Mouse (Mus musculus): Measurements from ENCODE around the gene Opcml. TPM values are rescaled to one million over a fixed set of nuclear protein-coding genes. Genes with fewer than 3 reads are reported as not detected.

The Opcml gene
- polyA plus RNA-seq, 1 experiment: 88.3 TPM

- TF ChIP-seq CTCF (IDR thresholded peaks at IDR 0.05; ENCODE audit: extremely low read depth, insufficient read depth, low read length): no peak
- no peak for TF ChIP-seq POLR2A (IDR thresholded peaks at IDR 0.05; ENCODE audit: extremely low read depth, insufficient read depth, low read length)
- H3K4me3 ChIP-seq (ENCODE audit: insufficient read depth, low read length): no peak overlapping the region
- peaks cover 7% of the 10 kb centered on the region; the same call in 1 of the 2 replicates for H3K4me1 ChIP-seq (ENCODE audit: control insufficient read depth, insufficient read depth, low read length)
- H3K27ac ChIP-seq (ENCODE audit: insufficient read depth, low read length): no peak overlapping the region
Measured at GRCm38 (mm10) chr9:28536637-28537036, 746.1 kb downstream of the Opcml start.

GRCm38 (mm10) chr9:28548189-28548588, 757.6 kb downstream of the Opcml start:
- TF ChIP-seq CTCF (IDR thresholded peaks at IDR 0.05; ENCODE audit: extremely low read depth, insufficient read depth, low read length) (no peak), POLR2A (IDR thresholded peaks at IDR 0.05; ENCODE audit: extremely low read depth, insufficient read depth, low read length) (no peak)
- H3K4me3 ChIP-seq (ENCODE audit: insufficient read depth, low read length): no peak overlapping the region
- H3K4me1 ChIP-seq (ENCODE audit: control insufficient read depth, insufficient read depth, low read length): no peaks in the 10 kb centered on the region; the same call in 1 of the 2 replicates
- no peak overlapping the region for H3K27ac ChIP-seq (ENCODE audit: insufficient read depth, low read length)

GRCm38 (mm10) chr9:28552387-28553182, 762.0 kb downstream of the Opcml start:
- Histone ChIP-seq H3K4me3 (ENCODE audit: insufficient read depth, low read length) (no peak overlapping the region), H3K27ac (ENCODE audit: insufficient read depth, low read length) (no peak overlapping the region), H3K4me1 (ENCODE audit: control insufficient read depth, insufficient read depth, low read length) (no peaks in the 10 kb centered on the region)
- TF ChIP-seq POLR2A (IDR thresholded peaks at IDR 0.05; ENCODE audit: extremely low read depth, insufficient read depth, low read length) (no peak), CTCF (IDR thresholded peaks at IDR 0.05; ENCODE audit: extremely low read depth, insufficient read depth, low read length) (no peak)

GRCm38 (mm10) chr9:28558628-28559027, 768.1 kb downstream of the Opcml start:
- TF ChIP-seq CTCF (IDR thresholded peaks at IDR 0.05; ENCODE audit: extremely low read depth, insufficient read depth, low read length): no peak
- no peak for TF ChIP-seq POLR2A (IDR thresholded peaks at IDR 0.05; ENCODE audit: extremely low read depth, insufficient read depth, low read length)
- no peak overlapping the region for H3K27ac ChIP-seq (ENCODE audit: insufficient read depth, low read length)
- H3K4me3 ChIP-seq (ENCODE audit: insufficient read depth, low read length): no peak overlapping the region
- peaks cover 2% of the 10 kb centered on the region for H3K4me1 ChIP-seq (ENCODE audit: control insufficient read depth, insufficient read depth, low read length)

- Histone ChIP-seq H3K4me3 (ENCODE audit: insufficient read depth, low read length) (no peak overlapping the region), H3K27ac (ENCODE audit: insufficient read depth, low read length) (no peak overlapping the region), H3K4me1 (ENCODE audit: control insufficient read depth, insufficient read depth, low read length) (peaks cover 2% of the 10 kb centered on the region)
- no peak for TF ChIP-seq POLR2A (IDR thresholded peaks at IDR 0.05; ENCODE audit: extremely low read depth, insufficient read depth, low read length)
- TF ChIP-seq CTCF (IDR thresholded peaks at IDR 0.05; ENCODE audit: extremely low read depth, insufficient read depth, low read length): no peak
Measured at GRCm38 (mm10) chr9:28561761-28562160, 771.2 kb downstream of the Opcml start.

GRCm38 (mm10) chr9:28563066-28563683, 772.6 kb downstream of the Opcml start:
- no peak overlapping the region for H3K4me3 ChIP-seq (ENCODE audit: insufficient read depth, low read length)
- peaks cover 2% of the 10 kb centered on the region for H3K4me1 ChIP-seq (ENCODE audit: control insufficient read depth, insufficient read depth, low read length)
- no peak for TF ChIP-seq CTCF (IDR thresholded peaks at IDR 0.05; ENCODE audit: extremely low read depth, insufficient read depth, low read length)
- TF ChIP-seq POLR2A (IDR thresholded peaks at IDR 0.05; ENCODE audit: extremely low read depth, insufficient read depth, low read length): no peak
- H3K27ac ChIP-seq (ENCODE audit: insufficient read depth, low read length): no peak overlapping the region

GRCm38 (mm10) chr9:28569041-28569522, 778.5 kb downstream of the Opcml start:
- Histone ChIP-seq H3K4me1 (ENCODE audit: control insufficient read depth, insufficient read depth, low read length) (peaks cover 8% of the 10 kb centered on the region; the same call in 1 of the 2 replicates), H3K4me3 (ENCODE audit: insufficient read depth, low read length) (no peak overlapping the region), H3K27ac (ENCODE audit: insufficient read depth, low read length) (no peak overlapping the region)
- TF ChIP-seq POLR2A (IDR thresholded peaks at IDR 0.05; ENCODE audit: extremely low read depth, insufficient read depth, low read length) (no peak), CTCF (IDR thresholded peaks at IDR 0.05; ENCODE audit: extremely low read depth, insufficient read depth, low read length) (no peak)

- Histone ChIP-seq H3K4me1 (ENCODE audit: control insufficient read depth, insufficient read depth, low read length) (peaks cover 8% of the 10 kb centered on the region; the same call in 1 of the 2 replicates), H3K27ac (ENCODE audit: insufficient read depth, low read length) (peak overlapping the region; percentile 4; the same call in 1 of the 2 replicates), H3K4me3 (ENCODE audit: insufficient read depth, low read length) (no peak overlapping the region)
- TF ChIP-seq CTCF (IDR thresholded peaks at IDR 0.05; ENCODE audit: extremely low read depth, insufficient read depth, low read length): no peak
Measured at GRCm38 (mm10) chr9:28569776-28570175, 779.2 kb downstream of the Opcml start.

- TF ChIP-seq POLR2A (IDR thresholded peaks at IDR 0.05; ENCODE audit: extremely low read depth, insufficient read depth, low read length) (no peak), CTCF (IDR thresholded peaks at IDR 0.05; ENCODE audit: extremely low read depth, insufficient read depth, low read length) (no peak)
- Histone ChIP-seq H3K27ac (ENCODE audit: insufficient read depth, low read length) (no peak overlapping the region), H3K4me3 (ENCODE audit: insufficient read depth, low read length) (no peak overlapping the region), H3K4me1 (ENCODE audit: control insufficient read depth, insufficient read depth, low read length) (peaks cover 8% of the 10 kb centered on the region; the same call in 1 of the 2 replicates)
Measured at GRCm38 (mm10) chr9:28571682-28572081, 781.1 kb downstream of the Opcml start.

Measured in cortical plate, adult 2 months (tissue).